9 mouse cellular contexts compared by ENCODE assay signal in genomic region chr4:152157779-152158584, GRCm38 (mm10). TPM values are rescaled to one million over a fixed set of nuclear protein-coding genes. Genes with fewer than 3 reads are reported as not detected.
DNase-seq lines count a peak whose midpoint lies in the region; ATAC-seq and TF ChIP-seq lines count a peak whose summit lies in the region.
"Had no signal": no experiment of that assay in that cellular context is flagged by ENCODE, and none has a peak within 500 bp of the region (broad histone marks: within the 10 kb centered on the region; RNA-seq: fewer than 3 reads in every experiment).

No protein-coding gene starts in this region.

- H3K36me3 ChIP-seq in embryonic facial prominence, embryonic 12.5 days, result no peaks in the 10 kb centered on the region
- no peaks in the 10 kb centered on the region for H3K36me3 ChIP-seq in intestine, postnatal 0 days (ENCODE audit: control insufficient read depth, insufficient read depth)
- H3K36me3 ChIP-seq in lung, embryonic 15.5 days, result no peaks in the 10 kb centered on the region

- no peaks in the 10 kb centered on the region for H3K9me3 ChIP-seq in embryonic facial prominence, embryonic 12.5 days
- H3K9me3 ChIP-seq in intestine, postnatal 0 days (ENCODE audit: control insufficient read depth), result no peaks in the 10 kb centered on the region
- H3K9me3 ChIP-seq in lung, embryonic 15.5 days, result no peaks in the 10 kb centered on the region

- H3K4me2 ChIP-seq in embryonic facial prominence, embryonic 12.5 days (replicated peaks), result peak overlapping the region; percentile 26
- peak overlapping the region; percentile 71 for H3K4me2 ChIP-seq in intestine, postnatal 0 days (replicated peaks; ENCODE audit: low read depth)
- peak overlapping the region; percentile 43 for H3K4me2 ChIP-seq in lung, embryonic 15.5 days

- TF ChIP-seq CTCF in intestine, postnatal 0 days (IDR thresholded peaks at IDR 0.05; ENCODE audit: low read depth), result peak; percentile 81

- intact Hi-C loops in left cerebral cortex, postnatal 10 days (cut with DNase I), result no loop called here

- H3K9ac ChIP-seq in embryonic facial prominence, embryonic 12.5 days, result no peak overlapping the region
- peak overlapping the region; percentile 17; the same call in 1 of the 2 replicates for H3K9ac ChIP-seq in intestine, postnatal 0 days (ENCODE audit: low read depth, low read length)
- H3K9ac ChIP-seq in lung, embryonic 15.5 days, result no peak overlapping the region

- WGBS in embryonic facial prominence, embryonic 12.5 days, result 16% methylated on average over 21 of the region's 21 CpGs
- 14% methylated on average over 21 of the region's 21 CpGs for WGBS in intestine, postnatal 0 days
- WGBS in lung, embryonic 15.5 days, result 14% methylated on average over 21 of the region's 21 CpGs

- peaks cover 7% of the 10 kb centered on the region; the same call in 1 of the 2 replicates for H3K4me1 ChIP-seq in embryonic facial prominence, embryonic 12.5 days
- peaks cover 12% of the 10 kb centered on the region for H3K4me1 ChIP-seq in intestine, postnatal 0 days (replicated peaks; ENCODE audit: control insufficient read depth, insufficient read depth, low read length)
- H3K4me1 ChIP-seq in lung, embryonic 15.5 days, result peaks cover 9% of the 10 kb centered on the region

- H3K27ac ChIP-seq in embryonic facial prominence, embryonic 12.5 days, result no peak overlapping the region
- H3K27ac ChIP-seq in intestine, postnatal 0 days (ENCODE audit: low read depth, low read length), result no peak overlapping the region
- no peak overlapping the region for H3K27ac ChIP-seq in lung, embryonic 15.5 days

- peaks cover 89% of the 10 kb centered on the region for H3K27me3 ChIP-seq in embryonic facial prominence, embryonic 12.5 days
- peaks cover 32% of the 10 kb centered on the region for H3K27me3 ChIP-seq in intestine, postnatal 0 days (replicated peaks; ENCODE audit: control insufficient read depth, insufficient read depth, low read length)
- peaks cover 88% of the 10 kb centered on the region for H3K27me3 ChIP-seq in lung, embryonic 15.5 days

- peak; percentile 51 to 61 for DNase-seq in left cerebral cortex, adult 18-20 months (ENCODE audit: low spot score in 2 of 2)
- DNase-seq in left cerebral cortex, postnatal 10 days (ENCODE audit: extremely low spot score in 1 of 2, low spot score in 2 of 2), result no peak
- peak; percentile 49 for DNase-seq in Muller cell, postnatal 12 days (ENCODE audit: inconsistent ontology term)
- DNase-seq in retina, postnatal 1 day, result peak; percentile 72
- DNase-seq in ovary, postnatal 10 days (ENCODE audit: low spot score), result no peak

- no peak for ATAC-seq in embryonic facial prominence, embryonic 12.5 days (ENCODE audit: insufficient number of reproducible peaks, insufficient read depth, low FRiP score, low TSS enrichment)
- no peak for ATAC-seq in intestine, postnatal 0 days
- ATAC-seq in lung, embryonic 15.5 days (ENCODE audit: borderline replicate concordance, extremely low read depth, low FRiP score, low TSS enrichment), result no peak

- peak overlapping the region; percentile 20 for H3K4me3 ChIP-seq in embryonic facial prominence, embryonic 12.5 days
- peak overlapping the region; percentile 37 for H3K4me3 ChIP-seq in intestine, postnatal 0 days (ENCODE audit: low read depth, low read length)
- peak overlapping the region; percentile 23 for H3K4me3 ChIP-seq in lung, embryonic 15.5 days

RNA-seq across cellular contexts. Expression of gene Hes2, which starts 0.7 kb away (rescaled TPM):
- not detected for total RNA-seq in left cerebral cortex, adult 18-20 months (2021)
- total RNA-seq in left cerebral cortex, postnatal 10 days (2021), result not detected
- polyA plus RNA-seq in embryonic facial prominence, embryonic 12.5 days (2016; fragmentation: Nextera tagmentation; extraction: Ambion mirVana), result 0.09 TPM in 1 of 2 replicates, not detected in the other
- 8.6 and 11.2 TPM in 2 replicates for polyA plus RNA-seq in intestine, postnatal 0 days (2015; fragmentation: Nextera tagmentation; extraction: Ambion mirVana)
- polyA plus RNA-seq in lung, embryonic 15.5 days (2015; fragmentation: Nextera tagmentation; extraction: Ambion mirVana), result 0.26 and 0.61 TPM in 2 replicates
- polyA plus RNA-seq: frontal cortex, adult 2 months had no signal

RNA-seq across cellular contexts. Expression of gene Espn, which starts 5.8 kb away (rescaled TPM):
- 1 to 10 TPM; 3.0 to 3.4 TPM for total RNA-seq in left cerebral cortex, adult 18-20 months (2021)
- total RNA-seq in left cerebral cortex, postnatal 10 days (2021), result under 1 TPM; 0.32 to 0.41 TPM
- 6.4 and 6.6 TPM in 2 replicates for polyA plus RNA-seq in embryonic facial prominence, embryonic 12.5 days (2016; fragmentation: Nextera tagmentation; extraction: Ambion mirVana)
- 260 and 264 TPM in 2 replicates for polyA plus RNA-seq in intestine, postnatal 0 days (2015; fragmentation: Nextera tagmentation; extraction: Ambion mirVana)
- polyA plus RNA-seq in lung, embryonic 15.5 days (2015; fragmentation: Nextera tagmentation; extraction: Ambion mirVana), result 11.4 and 13.4 TPM in 2 replicates

RNA-seq across cellular contexts. Expression of gene Acot7, which starts 20.0 kb away (rescaled TPM):
- 100 to 1,000 TPM; 328 to 345 TPM for total RNA-seq in left cerebral cortex, adult 18-20 months (2021)
- 100 to 1,000 TPM; 415 to 420 TPM for total RNA-seq in left cerebral cortex, postnatal 10 days (2021)
- 57.9 and 69.8 TPM in 2 replicates for polyA plus RNA-seq in embryonic facial prominence, embryonic 12.5 days (2016; fragmentation: Nextera tagmentation; extraction: Ambion mirVana)
- polyA plus RNA-seq in intestine, postnatal 0 days (2015; fragmentation: Nextera tagmentation; extraction: Ambion mirVana), result 24.1 and 28.7 TPM in 2 replicates
- 67.6 and 72.5 TPM in 2 replicates for polyA plus RNA-seq in lung, embryonic 15.5 days (2015; fragmentation: Nextera tagmentation; extraction: Ambion mirVana)

RNA-seq across cellular contexts. Expression of gene Tnfrsf25, which starts 42.2 kb away (rescaled TPM):
- total RNA-seq in left cerebral cortex, adult 18-20 months (2021), result 10 to 100 TPM; 19.0 to 20.7 TPM
- 1 to 10 TPM; 3.9 to 4.7 TPM for total RNA-seq in left cerebral cortex, postnatal 10 days (2021)
- 1.1 and 2.1 TPM in 2 replicates for polyA plus RNA-seq in embryonic facial prominence, embryonic 12.5 days (2016; fragmentation: Nextera tagmentation; extraction: Ambion mirVana)
- 0.82 and 1.2 TPM in 2 replicates for polyA plus RNA-seq in intestine, postnatal 0 days (2015; fragmentation: Nextera tagmentation; extraction: Ambion mirVana)
- 1.1 and 1.5 TPM in 2 replicates for polyA plus RNA-seq in lung, embryonic 15.5 days (2015; fragmentation: Nextera tagmentation; extraction: Ambion mirVana)

Comparison
In these comparisons a context has a peak if more than half of its experiments do, and no peak if none do; other contexts are left out.
1. DNase-seq: peak in left cerebral cortex, adult 18-20 months (2 of 2), Muller cell, postnatal 12 days (single experiment) and retina, postnatal 1 day (single experiment); none in left cerebral cortex, postnatal 10 days (0 of 2) and ovary, postnatal 10 days (single experiment).
2. RNA of gene Espn, which starts 5.8 kb away (polyA plus RNA-seq): 260 to 264 TPM in intestine, postnatal 0 days; 11.4 to 13.4 TPM in lung, embryonic 15.5 days and 6.4 to 6.6 TPM in embryonic facial prominence, embryonic 12.5 days; every median in the first group is over 10 times any median in the second.
3. Peak in every context shown above with its lines, with median percentiles within 50 percentile points of each other: H3K4me2 ChIP-seq and H3K4me3 ChIP-seq.